Mouse (Mus musculus): ENCODE results near the gene Gm7075.

DNA sequence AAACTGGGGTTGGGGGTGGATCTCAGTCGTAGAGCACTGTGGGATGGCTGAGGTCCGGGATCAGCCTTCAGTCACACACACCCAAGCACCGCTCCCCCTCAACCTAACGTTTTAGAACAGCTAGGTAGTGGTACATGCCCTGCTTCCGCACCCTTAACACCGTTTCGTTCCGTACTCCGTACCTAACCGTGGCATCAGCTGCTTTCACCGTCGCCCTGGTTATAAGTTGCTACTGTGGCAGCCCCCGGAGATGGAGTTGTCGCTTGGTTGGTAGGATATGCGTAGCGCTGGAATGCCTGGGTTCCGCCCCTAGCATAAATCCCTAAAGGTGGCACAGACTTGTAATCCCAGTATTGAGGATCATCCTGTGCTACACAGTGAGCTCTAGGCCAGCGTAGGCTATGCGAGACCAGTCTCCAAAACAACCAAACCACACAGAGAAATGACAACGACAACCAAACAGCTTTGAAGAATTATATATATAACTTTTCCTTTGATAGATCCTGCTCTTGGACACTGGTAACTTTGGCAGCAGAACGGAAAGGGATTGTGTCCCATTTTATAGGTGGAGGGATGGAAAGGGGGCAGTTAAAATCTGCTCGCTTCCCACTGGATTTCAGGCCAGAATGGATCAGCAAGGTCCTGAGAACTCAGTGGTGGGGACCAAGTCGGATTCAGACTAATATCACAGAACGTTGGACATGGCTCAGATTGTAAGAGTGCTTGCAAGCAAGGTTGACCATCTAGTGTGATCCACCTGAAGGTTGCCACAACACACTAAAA, 39.9 kb downstream of the Gm7075 start, which contains the start of gene Sirt1:
- no peak for TF ChIP-seq CTCF (IDR thresholded peaks at IDR 0.05; ENCODE audit: low read depth)
- TF ChIP-seq EP300 (optimal IDR thresholded peaks at IDR 0.05): no peak

Data from stomach, postnatal 0 days (tissue).